Mouse (Mus musculus) bone marrow, adult 2 months (tissue): ENCODE measurements at regions not wholly inside any gene's neighbourhood (a gene's known extent, or its start where the extent isn't known, plus 50 kb on each side); places are given as distances from the start of the nearest gene placed in this dataset.
A peak's percentile ranks its signal among the peaks of the same experiment; 100 is the strongest.

Experiments used
- H3K27ac ChIP-seq: fragments of 200-500 bp; 2 replicates; pipeline ENCODE4 v1.5.1; 2012; ENCODE audit warnings: low read depth, mild to moderate bottlenecking, control low read depth, inconsistent platforms, low read length; ENCODE audit not compliant: control insufficient read depth, poor library complexity, insufficient read depth
- H3K4me1 ChIP-seq: fragments of 200-500 bp; 2 replicates; pipeline ENCODE4 v1.6.1; 2011; ENCODE audit warnings: low read length; ENCODE audit not compliant: control insufficient read depth, insufficient read depth
- H3K4me3 ChIP-seq: fragments of 200-500 bp; replicated peaks from 2 replicates; pipeline ENCODE3; 2011; ENCODE audit warnings: mild to moderate bottlenecking, low read depth, low read length, control low read depth; ENCODE audit not compliant: control insufficient read depth
- CTCF ChIP-seq: fragments of 200-500 bp; IDR thresholded peaks from 2 replicates; pipeline ENCODE4 v1.5.1; 2011; ENCODE audit warnings: low read length, control low read depth; ENCODE audit not compliant: control insufficient read depth, insufficient read depth
- POLR2A ChIP-seq: fragments of 200-500 bp; IDR thresholded peaks from 2 replicates; pipeline ENCODE4 v1.6.1; 2011; ENCODE audit warnings: low read depth, mild to moderate bottlenecking, control low read depth, low read length, borderline replicate concordance; ENCODE audit not compliant: control insufficient read depth
- WGBS: fragments of 180-500 bp; shearing (Covaris S2); methylation state at CpG from one replicate; pipeline ENCODE4 v1.1.7; 2018; 5-methylcytosine and 5-hydroxymethylcytosine counted together

- TF ChIP-seq CTCF (no peak), POLR2A (no peak)
- no peak overlapping the region for H3K27ac ChIP-seq
- 51% methylated on average over 2 of the region's 2 CpGs for WGBS
Observed at GRCm38 (mm10) chr9:94589672-94590071, 51.8 kb upstream of the 1190002N15Rik start.

GRCm38 (mm10) chr9:94604993-94605392 lies 64.7 kb upstream of the Slc9a9 start:
- H3K27ac ChIP-seq = no peak overlapping the region
- 26% methylated on average over 2 of the region's 2 CpGs for WGBS
- H3K4me3 ChIP-seq = no peak overlapping the region
- no peaks in the 10 kb centered on the region for H3K4me1 ChIP-seq
- TF ChIP-seq POLR2A (no peak), CTCF (no peak)

More at GRCm38 (mm10) chr9:94589672-94590071, 51.8 kb upstream of the 1190002N15Rik start:
- H3K4me1 ChIP-seq = no peaks in the 10 kb centered on the region
- no peak overlapping the region for H3K4me3 ChIP-seq

- 81% methylated on average over 2 of the region's 2 CpGs for WGBS
- Histone ChIP-seq H3K27ac (no peak overlapping the region), H3K4me1 (no peaks in the 10 kb centered on the region), H3K4me3 (no peak overlapping the region)
- TF ChIP-seq POLR2A (no peak), CTCF (no peak)
Observed at GRCm38 (mm10) chr9:94606422-94606821, 63.3 kb upstream of the Slc9a9 start.

- no peak overlapping the region for H3K4me3 ChIP-seq
- TF ChIP-seq CTCF (no peak), POLR2A (no peak)
- H3K27ac ChIP-seq = no peak overlapping the region
- WGBS = 54% methylated on average over 13 of the region's 13 CpGs
- no peaks in the 10 kb centered on the region for H3K4me1 ChIP-seq
Observed at GRCm38 (mm10) chr9:94607011-94607749, 62.5 kb upstream of the Slc9a9 start.

- H3K27ac ChIP-seq = no peak overlapping the region
- H3K4me3 ChIP-seq = no peak overlapping the region
- H3K4me1 ChIP-seq = no peaks in the 10 kb centered on the region
- TF ChIP-seq CTCF (no peak), POLR2A (no peak)
- 60% methylated on average over 2 of the region's 2 CpGs for WGBS
Observed at GRCm38 (mm10) chr9:94607750-94608106, 62.0 kb upstream of the Slc9a9 start.

- 83% methylated on average over 3 of the region's 3 CpGs for WGBS
- TF ChIP-seq CTCF = no peak
- no peak for TF ChIP-seq POLR2A
- no peaks in the 10 kb centered on the region for H3K4me1 ChIP-seq
- H3K27ac ChIP-seq = no peak overlapping the region
- H3K4me3 ChIP-seq = no peak overlapping the region
Observed at GRCm38 (mm10) chr9:94610101-94610500, 59.6 kb upstream of the Slc9a9 start.

GRCm38 (mm10) chr9:94610600-94611337 lies 58.9 kb upstream of the Slc9a9 start:
- Histone ChIP-seq H3K4me3 (no peak overlapping the region), H3K4me1 (no peaks in the 10 kb centered on the region), H3K27ac (no peak overlapping the region)
- TF ChIP-seq CTCF (no peak), POLR2A (no peak)
- WGBS = 71% methylated on average over 5 of the region's 5 CpGs

GRCm38 (mm10) chr9:94613891-94614671 lies 55.6 kb upstream of the Slc9a9 start:
- no peaks in the 10 kb centered on the region for H3K4me1 ChIP-seq
- 8% methylated on average over 6 of the region's 6 CpGs for WGBS
- TF ChIP-seq CTCF (peak; percentile 14; the same call in 1 of the 2 replicates), POLR2A (no peak)
- H3K4me3 ChIP-seq = no peak overlapping the region
- H3K27ac ChIP-seq = no peak overlapping the region
